Mouse (Mus musculus) naive thymus-derived CD4-positive, alpha-beta T cell, adult 2 months (primary cell): ENCODE data around the gene Cnot11.

Experiments used
- DNase-seq: peaks from one replicate; pipeline ENCODE4 v3.0.0-alpha.2; 2011; ENCODE audit warnings: low read depth

Gene Cnot11

GRCm38 (mm10) chr1:39534831-39535230, at the start of gene Cnot11:
TSS of gene Cnot11 (plus strand) at chr1:39534992.
- no peak for DNase-seq

- DNase-seq, result no peak
Measured at GRCm38 (mm10) chr1:39487370-39487769, 47.4 kb upstream of the Cnot11 start.

GRCm38 (mm10) chr1:39493165-39493564, 41.6 kb upstream of the Cnot11 start:
- DNase-seq, result no peak

DNA sequence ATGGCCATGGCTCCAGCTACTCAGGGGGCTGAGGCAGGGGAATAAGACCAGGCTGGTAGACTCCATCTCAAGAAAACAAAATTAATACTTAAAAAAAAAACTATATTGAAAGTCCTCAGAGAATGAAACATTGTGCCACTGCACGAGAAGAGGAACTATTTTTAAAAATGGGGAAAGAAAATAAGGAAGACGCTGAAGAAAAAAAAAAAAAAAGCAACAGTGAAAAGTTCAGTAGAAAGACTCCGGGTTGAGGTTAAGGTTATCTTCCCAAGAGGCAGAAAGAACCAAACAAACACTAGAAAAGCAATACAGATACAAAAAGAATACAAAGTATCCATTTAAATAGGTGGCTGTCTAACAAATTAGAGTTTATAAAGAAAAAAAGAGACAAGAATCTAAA, 41.1 kb upstream of the Cnot11 start:
- DNase-seq, result no peak

DNA sequence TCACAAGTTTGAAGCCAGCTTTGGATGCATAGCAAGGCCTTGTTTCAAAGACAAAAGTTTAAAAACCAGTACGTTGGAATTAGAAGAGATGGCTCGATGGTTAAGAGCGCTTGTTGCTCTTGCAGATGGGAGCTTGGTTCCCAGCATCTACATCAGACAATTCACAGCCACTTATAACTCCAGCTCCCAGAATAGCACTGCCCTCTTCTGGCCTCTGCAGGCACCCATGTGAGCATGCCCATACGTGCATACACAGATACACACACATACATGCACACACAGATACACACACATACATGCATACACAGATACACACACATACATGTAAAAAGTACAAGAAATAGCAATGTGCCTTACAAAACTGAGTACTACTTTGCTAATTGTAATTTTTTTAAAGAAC, 37.8 kb upstream of the Cnot11 start:
- DNase-seq, result no peak

GRCm38 (mm10) chr1:39497748-39498147, 37.0 kb upstream of the Cnot11 start:
- no peak for DNase-seq

GRCm38 (mm10) chr1:39499485-39499941, 35.3 kb upstream of the Cnot11 start:
- DNase-seq, result no peak

GRCm38 (mm10) chr1:39502817-39503633, 31.8 kb upstream of the Cnot11 start:
- peak; percentile 33 for DNase-seq

GRCm38 (mm10) chr1:39504261-39504660, 30.5 kb upstream of the Cnot11 start:
- DNase-seq, result peak; percentile 29

DNA sequence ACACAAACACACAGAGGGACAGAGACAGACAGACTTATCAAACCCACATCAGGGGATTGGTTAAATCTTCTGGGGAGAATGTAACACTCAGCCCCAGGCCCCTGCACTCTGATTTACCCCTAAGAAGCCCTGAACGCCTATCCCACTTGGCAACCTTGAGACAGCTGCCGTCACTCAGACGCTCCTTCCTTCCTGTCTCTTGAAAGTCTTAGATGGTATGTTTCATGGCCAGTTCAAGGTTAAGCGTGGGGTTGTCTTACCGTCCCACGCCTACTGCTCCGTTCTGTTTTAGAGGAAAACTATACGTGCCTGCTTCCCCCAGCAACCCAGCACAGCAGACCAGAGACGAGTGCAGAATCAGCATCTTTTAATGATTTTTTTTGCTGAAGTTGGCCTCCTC, 29.2 kb upstream of the Cnot11 start:
- DNase-seq, result no peak

DNA sequence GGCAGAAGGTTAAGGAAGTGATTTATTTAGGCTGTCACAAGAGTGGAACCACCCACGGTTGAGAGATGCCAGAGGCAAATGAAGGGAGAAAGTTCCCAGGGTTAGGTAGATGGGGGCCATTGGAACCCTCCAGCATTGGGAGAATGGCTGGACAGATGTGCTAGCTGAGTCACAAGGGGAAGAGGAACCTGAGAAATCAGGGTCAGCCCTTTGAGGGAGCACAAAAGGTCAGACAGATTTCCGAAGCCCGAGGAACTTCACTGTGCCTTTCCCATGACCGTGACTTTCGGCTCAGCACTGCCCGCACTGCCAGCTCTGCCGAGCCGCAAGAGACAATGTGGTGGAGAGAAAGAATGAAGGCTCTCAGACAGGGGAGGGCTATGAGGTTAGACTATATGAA, 23.0 kb upstream of the Cnot11 start:
- no peak for DNase-seq

GRCm38 (mm10) chr1:39512183-39512582, 22.6 kb upstream of the Cnot11 start:
- no peak for DNase-seq

GRCm38 (mm10) chr1:39515303-39515991, 19.3 kb upstream of the Cnot11 start:
- no peak for DNase-seq

DNA sequence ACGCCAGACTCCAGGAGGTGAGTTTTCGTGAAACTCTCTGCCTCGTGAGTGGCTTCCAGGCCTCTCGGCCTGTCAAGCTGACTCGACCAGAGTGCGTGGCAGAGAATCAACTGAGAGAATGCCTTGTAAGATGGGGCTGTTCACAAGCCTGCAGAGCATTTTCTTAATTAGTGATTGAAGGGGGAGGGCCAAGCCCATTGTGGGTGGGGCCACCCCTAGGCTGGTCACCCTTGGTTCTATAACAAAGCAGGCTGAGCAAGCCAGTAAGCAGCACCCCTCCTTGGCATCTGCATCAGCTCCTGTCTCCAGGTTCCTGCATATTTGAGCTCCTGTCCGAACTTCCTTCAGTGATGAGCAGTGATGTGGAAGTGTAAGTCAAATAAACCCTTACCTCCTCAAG, 13.5 kb upstream of the Cnot11 start:
- no peak for DNase-seq

DNA sequence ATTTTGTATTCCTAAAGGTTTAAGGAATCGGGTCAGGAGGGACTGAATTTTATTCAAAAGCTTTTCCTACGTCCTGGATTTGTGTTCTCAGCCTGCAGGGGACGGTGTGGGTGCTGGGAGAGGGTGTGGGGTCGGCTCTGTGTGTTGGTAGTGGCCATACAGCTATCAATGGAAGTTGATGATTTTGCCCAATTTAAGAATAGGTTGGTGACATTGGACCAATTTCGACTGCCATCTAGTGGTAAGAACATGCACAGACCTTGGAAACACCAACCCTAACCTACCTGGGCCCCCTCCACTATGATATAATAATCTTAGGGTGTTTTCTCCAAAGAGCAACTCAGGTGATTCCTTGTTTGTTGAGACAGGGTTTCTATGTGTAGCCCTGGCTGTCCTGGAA, 12.3 kb upstream of the Cnot11 start:
- peak; percentile 68 for DNase-seq

DNA sequence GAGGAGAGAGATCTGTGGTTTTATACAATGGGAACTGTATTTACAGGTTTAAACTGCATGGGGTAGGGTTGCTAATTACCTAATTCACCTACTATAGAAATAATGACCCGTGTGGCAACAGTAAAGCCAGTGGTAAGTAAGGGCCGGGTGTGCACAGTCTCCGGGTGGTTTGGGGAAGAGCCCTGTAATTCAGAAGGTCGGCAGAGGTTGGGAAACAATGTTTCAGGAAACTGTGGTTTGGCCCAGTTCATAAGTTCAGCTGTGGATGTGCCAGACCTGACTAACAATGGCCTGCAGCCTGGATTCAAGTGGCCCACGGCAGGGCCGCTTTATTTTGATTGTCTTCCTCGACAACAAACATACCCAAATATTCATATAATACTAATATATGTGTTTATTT, 9.0 kb upstream of the Cnot11 start:
- no peak for DNase-seq

DNA sequence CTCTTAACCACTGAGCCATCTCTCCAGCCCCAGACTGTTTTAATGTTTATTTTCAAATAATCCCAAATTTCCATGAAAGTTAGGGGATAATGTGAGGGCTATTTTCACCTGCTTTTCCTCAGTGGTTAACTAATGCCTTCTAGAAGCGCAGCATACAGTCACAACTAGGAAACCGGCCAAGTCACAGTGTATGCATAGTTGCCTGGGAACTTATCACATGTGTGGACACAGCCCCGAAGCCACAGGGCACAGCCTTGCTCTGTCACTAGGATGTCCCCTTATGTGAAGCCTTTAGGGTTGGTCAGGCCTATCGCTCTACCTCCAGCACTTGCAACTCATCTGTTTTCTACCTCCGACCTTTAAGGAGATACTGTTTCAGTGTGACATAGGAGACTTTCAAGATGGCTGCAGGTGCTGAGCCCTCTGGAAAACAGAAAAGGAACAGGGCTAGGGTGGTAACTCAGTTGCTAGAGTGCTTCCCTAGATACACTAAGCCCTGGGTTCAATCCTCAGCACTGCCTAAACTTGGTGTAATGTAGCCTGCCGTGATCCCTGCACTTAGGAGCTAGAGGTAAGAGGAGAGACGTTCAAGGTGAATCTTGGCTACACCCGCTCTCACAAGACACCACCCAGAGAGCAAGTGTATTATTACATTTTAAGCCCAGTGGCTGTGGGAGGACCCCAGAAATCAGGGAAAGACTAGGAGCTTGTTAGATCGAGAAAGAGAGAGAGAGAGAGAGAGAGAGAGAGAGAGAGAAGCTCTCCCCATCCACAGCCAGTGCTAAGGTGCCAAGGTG, 8.2 kb upstream of the Cnot11 start:
- DNase-seq, result no peak

GRCm38 (mm10) chr1:39527432-39527831, 7.4 kb upstream of the Cnot11 start:
- DNase-seq, result peak; percentile 90

DNA sequence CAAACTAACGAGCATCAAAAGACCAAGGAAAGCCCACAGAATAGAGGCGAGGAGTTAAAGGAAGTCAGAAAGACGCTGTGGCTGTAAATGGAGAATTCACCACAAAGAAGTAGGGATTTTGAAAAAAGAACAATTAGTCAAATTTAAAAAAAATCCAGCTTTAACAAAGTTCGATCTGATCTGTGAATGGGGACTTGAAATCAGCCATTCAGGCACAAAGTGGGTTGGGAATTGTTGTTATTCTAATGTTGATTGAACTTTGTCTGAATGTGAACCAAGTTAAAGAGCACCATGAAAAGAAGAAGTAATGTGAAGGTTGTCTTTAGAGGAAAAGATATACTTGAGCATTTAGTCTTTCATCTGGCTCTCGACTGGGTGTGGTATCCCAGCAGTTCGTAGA, 6.5 kb upstream of the Cnot11 start:
- no peak for DNase-seq

DNA sequence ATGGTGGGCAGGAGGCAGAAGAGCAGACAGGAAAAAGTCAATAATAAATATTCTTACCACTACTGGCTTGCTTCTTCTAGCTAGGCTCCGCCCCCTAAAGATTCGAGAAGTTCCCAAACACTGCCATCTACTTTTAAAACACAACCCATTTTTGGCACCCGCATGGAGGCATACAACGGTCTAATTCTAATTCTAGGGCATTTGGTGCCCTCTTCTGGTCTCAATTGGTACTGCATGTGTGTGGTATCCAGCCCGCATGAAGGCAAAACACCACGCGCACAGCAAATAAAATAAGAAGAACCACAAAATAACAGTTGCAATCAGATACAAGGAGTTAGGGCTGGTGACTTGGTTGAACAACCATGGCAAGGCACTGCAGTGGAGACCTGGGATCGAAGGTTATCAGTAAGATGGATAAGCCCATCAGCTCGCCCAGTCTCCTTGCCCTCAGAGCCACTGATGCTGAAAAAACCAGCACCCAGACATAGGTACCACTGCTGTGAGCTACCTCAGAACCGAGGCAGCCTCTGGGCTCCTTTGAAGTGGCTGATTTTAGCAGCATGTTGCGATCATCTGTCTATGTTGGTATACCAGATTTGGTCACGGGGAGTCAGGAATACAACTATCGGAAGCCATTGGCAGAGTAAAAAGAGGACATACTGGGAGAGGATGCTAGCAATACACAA, 4.4 kb upstream of the Cnot11 start:
- peak; percentile 92 for DNase-seq

- no peak for DNase-seq
Measured at GRCm38 (mm10) chr1:39531036-39531435, 3.8 kb upstream of the Cnot11 start.

- DNase-seq, result no peak
Measured at GRCm38 (mm10) chr1:39533917-39534316, 875 bp upstream of the Cnot11 start.
